Mouse (Mus musculus) liver, adult 2 months (tissue): ENCODE measurements around the gene Tnks1bp1. TPM values are rescaled to one million over a fixed set of nuclear protein-coding genes. Genes with fewer than 3 reads are reported as not detected.

Experiments
- DNase-seq: peaks from one replicate; pipeline ENCODE4 v3.0.0-alpha.2; 2011; ENCODE audit warnings: low read depth, low spot score; ENCODE audit errors: extremely low read depth
- H3K27ac ChIP-seq: fragments of 200-500 bp; replicated peaks from 2 replicates; pipeline ENCODE4 v1.5.1; 2012; ENCODE audit warnings: low read depth, mild to moderate bottlenecking, control low read depth, inconsistent platforms, low read length; ENCODE audit not compliant: insufficient read depth
- H3K27me3 ChIP-seq: fragments of 200-500 bp; 2 replicates; pipeline ENCODE4 v1.6.1; 2012; ENCODE audit warnings: mild to moderate bottlenecking, moderate library complexity, low read length, inconsistent platforms; ENCODE audit not compliant: control insufficient read depth, insufficient read depth
- H3K36me3 ChIP-seq: fragments of 200-500 bp; 2 replicates; pipeline ENCODE4 v1.6.1; 2012; ENCODE audit warnings: low read length, inconsistent platforms; ENCODE audit not compliant: control insufficient read depth, insufficient read depth
- H3K4me1 ChIP-seq: fragments of 200-500 bp; 2 replicates; pipeline ENCODE4 v1.6.1; 2011; ENCODE audit warnings: low read length; ENCODE audit not compliant: control insufficient read depth, insufficient read depth
- H3K4me3 ChIP-seq: fragments of 200-500 bp; 2 replicates; pipeline ENCODE4 v1.5.1; 2011; ENCODE audit warnings: low read depth, mild to moderate bottlenecking, control low read depth, low read length, moderate library complexity; ENCODE audit not compliant: insufficient read depth
- H3K79me2 ChIP-seq: fragments of 200-500 bp; 2 replicates; pipeline ENCODE4 v1.6.1; 2012; ENCODE audit warnings: inconsistent platforms, mild to moderate bottlenecking, low read length, moderate library complexity; ENCODE audit not compliant: control insufficient read depth, insufficient read depth
- H3K9ac ChIP-seq: fragments of 200-500 bp; 2 replicates; pipeline ENCODE4 v1.6.1; 2012; ENCODE audit warnings: low read depth, mild to moderate bottlenecking, control low read depth, inconsistent platforms, low read length
- CTCF ChIP-seq: fragments of 200-500 bp; IDR thresholded peaks from 2 replicates; pipeline ENCODE4 v1.5.1; 2011; ENCODE audit warnings: low read depth, low read length, control low read depth
- POLR2A ChIP-seq: fragments of 200-500 bp; IDR thresholded peaks from 2 replicates; pipeline ENCODE4 v1.6.1; 2011; ENCODE audit warnings: low read length, control low read depth; ENCODE audit not compliant: insufficient read depth; ENCODE audit errors: extremely low read depth
- WGBS: fragments of 180-500 bp; shearing (Covaris S2); methylation state at CpG from one replicate; pipeline ENCODE4 v1.1.7; 2018; 5-methylcytosine and 5-hydroxymethylcytosine counted together
- polyA plus RNA-seq: library from polyadenylated mRNA; depleted of rRNA; stranded (reverse); fragments of >200 nt; gene quantifications from 2 replicates; pipeline ENCODE4 v1.2.3, GENCODE M21; 2012
- total RNA-seq: library from RNA; depleted of rRNA; stranded (reverse); fragments of >200 nt; gene quantifications from 2 replicates; pipeline ENCODE4 v1.2.3, GENCODE M21; 2014

The Tnks1bp1 gene
- total and polyA plus RNA-seq, 2 experiments: 13.2 to 13.4 TPM

GRCm38 (mm10) chr2:85073751-85074150 lies 25.9 kb downstream of the Tnks1bp1 start:
- no peak for DNase-seq
- Histone ChIP-seq H3K9ac (no peak overlapping the region), H3K36me3 (peaks cover 5% of the 10 kb centered on the region; the same call in 1 of the 2 replicates), H3K4me1 (peaks cover 17% of the 10 kb centered on the region), H3K79me2 (no peaks in the 10 kb centered on the region), H3K27me3 (no peaks in the 10 kb centered on the region), H3K4me3 (no peak overlapping the region), H3K27ac (no peak overlapping the region)
- TF ChIP-seq CTCF: no peak
- no peak for TF ChIP-seq POLR2A
- WGBS: 89% methylated on average over 5 of the region's 5 CpGs

- no peak overlapping the region for H3K9ac ChIP-seq
- 57% methylated on average over 11 of the region's 11 CpGs for WGBS
- no peaks in the 10 kb centered on the region for H3K79me2 ChIP-seq
- TF ChIP-seq POLR2A: no peak
- TF ChIP-seq CTCF: no peak
- DNase-seq: no peak
- H3K27me3 ChIP-seq: no peaks in the 10 kb centered on the region
- no peak overlapping the region for H3K27ac ChIP-seq
- peaks cover 6% of the 10 kb centered on the region; the same call in 1 of the 2 replicates for H3K4me1 ChIP-seq
- H3K4me3 ChIP-seq: no peak overlapping the region
- no peaks in the 10 kb centered on the region for H3K36me3 ChIP-seq
Observed at GRCm38 (mm10) chr2:85088716-85089646, 41.2 kb downstream of the Tnks1bp1 start.

DNA sequence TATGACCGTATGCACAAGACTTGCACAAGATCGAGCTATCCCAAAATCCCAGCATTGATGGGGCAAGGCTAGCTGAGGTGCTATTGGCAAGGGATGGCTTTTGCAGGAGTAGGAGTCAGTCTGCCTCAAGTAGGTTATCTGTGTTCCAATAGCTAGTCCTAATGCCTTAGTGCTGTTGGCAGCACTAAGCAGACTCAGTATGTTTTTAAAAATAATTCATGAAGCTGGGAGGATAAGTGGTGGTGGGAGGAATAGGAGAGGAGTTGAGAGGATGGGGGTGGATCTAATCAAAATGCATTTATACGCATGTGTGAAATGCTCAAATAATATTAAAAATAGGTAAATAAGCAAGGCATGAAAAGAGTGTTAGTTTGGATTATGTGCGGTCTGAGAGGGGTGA lies 43.5 kb downstream of the Tnks1bp1 start:
- Histone ChIP-seq H3K27ac (no peak overlapping the region), H3K79me2 (no peaks in the 10 kb centered on the region), H3K4me1 (peaks cover 12% of the 10 kb centered on the region), H3K4me3 (no peak overlapping the region), H3K36me3 (no peaks in the 10 kb centered on the region), H3K9ac (no peak overlapping the region), H3K27me3 (no peaks in the 10 kb centered on the region)
- DNase-seq: no peak
- WGBS: 97% methylated on average over 4 of the region's 4 CpGs
- no peak for TF ChIP-seq CTCF
- no peak for TF ChIP-seq POLR2A

DNA sequence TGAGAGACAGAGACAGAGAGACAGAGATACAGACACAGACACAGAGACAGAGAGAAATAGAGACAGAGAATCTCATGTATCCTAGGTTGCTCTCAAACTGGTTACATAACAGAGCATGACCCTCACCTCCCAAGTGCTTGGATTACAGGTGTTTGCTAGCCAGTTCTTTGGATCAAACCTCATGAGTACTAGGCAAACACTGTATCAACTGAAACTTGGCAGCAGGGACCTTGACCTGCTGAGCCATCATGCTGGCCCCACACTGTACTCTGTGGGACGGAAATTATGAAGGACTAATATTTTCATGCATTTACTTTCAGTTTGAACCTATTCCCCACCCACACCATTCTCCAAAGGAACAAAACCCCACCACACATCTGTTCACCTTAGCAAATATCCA lies 45.6 kb downstream of the Tnks1bp1 start:
- H3K79me2 ChIP-seq: no peaks in the 10 kb centered on the region

DNA sequence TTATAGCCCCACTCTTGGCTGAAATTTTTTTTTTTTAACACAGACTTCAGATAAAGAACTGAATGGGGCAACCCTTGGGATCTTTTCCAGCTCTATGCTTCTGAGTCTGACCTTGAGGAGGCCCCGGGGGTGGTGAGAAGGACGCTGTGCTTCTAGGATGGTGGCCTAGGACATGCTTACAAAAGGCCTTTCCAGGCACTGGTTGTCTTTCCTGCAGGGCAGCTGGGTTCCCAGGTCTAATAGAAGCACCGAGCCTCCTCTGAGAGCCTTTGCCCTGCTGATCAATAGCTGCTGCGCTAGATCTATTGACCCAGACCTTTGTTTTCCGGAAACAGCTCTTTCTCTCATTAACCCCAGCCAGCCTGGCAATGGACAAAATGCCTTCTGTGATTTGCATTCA lies 48.1 kb downstream of the Tnks1bp1 start:
- no peak overlapping the region for H3K9ac ChIP-seq
- no peaks in the 10 kb centered on the region for H3K79me2 ChIP-seq
- 19% methylated on average over 5 of the region's 5 CpGs for WGBS
- H3K27ac ChIP-seq: peak overlapping the region; percentile 81
- peaks cover 13% of the 10 kb centered on the region for H3K4me1 ChIP-seq
- H3K27me3 ChIP-seq: no peaks in the 10 kb centered on the region
- peak; percentile 85 for DNase-seq
- TF ChIP-seq CTCF: no peak
- no peak for TF ChIP-seq POLR2A
- no peaks in the 10 kb centered on the region for H3K36me3 ChIP-seq
- no peak overlapping the region for H3K4me3 ChIP-seq

More for the DNA sequence above, 45.6 kb downstream of the Tnks1bp1 start:
- Histone ChIP-seq H3K27me3 (no peaks in the 10 kb centered on the region), H3K27ac (peak overlapping the region; percentile 81), H3K36me3 (no peaks in the 10 kb centered on the region), H3K4me3 (no peak overlapping the region), H3K9ac (no peak overlapping the region; the same call in 1 of the 2 replicates), H3K4me1 (peaks cover 13% of the 10 kb centered on the region)
- 25% methylated on average over 1 of the region's 1 CpGs for WGBS
- peak; percentile 97 for DNase-seq
- TF ChIP-seq POLR2A (no peak), CTCF (no peak)

- H3K27me3 ChIP-seq: no peaks in the 10 kb centered on the region
- no peak for DNase-seq
- no peaks in the 10 kb centered on the region for H3K36me3 ChIP-seq
- H3K4me1 ChIP-seq: peaks cover 12% of the 10 kb centered on the region
- H3K9ac ChIP-seq: no peak overlapping the region
- 90% methylated on average over 2 of the region's 2 CpGs for WGBS
- no peaks in the 10 kb centered on the region for H3K79me2 ChIP-seq
- no peak overlapping the region for H3K27ac ChIP-seq
- no peak overlapping the region for H3K4me3 ChIP-seq
- no peak for TF ChIP-seq POLR2A
- no peak for TF ChIP-seq CTCF
Observed at GRCm38 (mm10) chr2:85098014-85098413, 50.2 kb downstream of the Tnks1bp1 start.
